Mouse (Mus musculus): Measurements from ENCODE around the gene Olig2. TPM values are rescaled to one million over a fixed set of nuclear protein-coding genes. Genes with fewer than 3 reads are reported as not detected.
A peak's percentile ranks its signal among the peaks of the same experiment; 100 is the strongest.

Gene Olig2
- total RNA-seq, 2 experiments from 2014 or later = 23.1 to 25.2 TPM

GRCm38 (mm10) chr16:91269468-91270211 is 44.4 kb downstream of the Olig2 start, which contains the start of gene Olig1:
Gene Olig1 (plus strand): TSS chr16:91269772.
- peak; percentile 65 to 76 for DNase-seq (ENCODE audit: low spot score in 2 of 2)

- DNase-seq (ENCODE audit: low spot score in 2 of 2) = peak in 1 of 2 experiments; percentile 36
Observed at GRCm38 (mm10) chr16:91270212-91270971, 45.1 kb downstream of the Olig2 start.

- DNase-seq (ENCODE audit: low spot score in 2 of 2) = no peak
Observed at GRCm38 (mm10) chr16:91270982-91271549, 45.8 kb downstream of the Olig2 start.

GRCm38 (mm10) chr16:91271634-91272033 is 46.4 kb downstream of the Olig2 start:
- peak in 1 of 2 experiments; percentile 23 for DNase-seq (ENCODE audit: low spot score in 2 of 2)

Other genes with a start within 250 kb of the Olig2 start
- gene Synj1, start 214.1 kb upstream of the Olig2 start, total RNA-seq (2021) = 100 to 1,000 TPM; 425 to 459 TPM
- gene Paxbp1, start 180.9 kb upstream of the Olig2 start, total RNA-seq (2021) = 10 to 100 TPM; 63.3 to 68.5 TPM
- 1 to 10 TPM; 2.2 to 2.7 TPM for gene 4932438H23Rik, start 130.3 kb upstream of the Olig2 start, total RNA-seq (2021)
- 100 to 1,000 TPM in 1 of 2 experiments, 10 to 100 TPM in 1; 100.0 to 102 TPM for gene Olig1, start 44.3 kb downstream of the Olig2 start, total RNA-seq (2021)
- gene Ifnar2, start 147.3 kb downstream of the Olig2 start, total RNA-seq (2021) = 10 to 100 TPM; 22.8 to 25.9 TPM
- not detected for gene Gm21970, start 166.3 kb downstream of the Olig2 start, total RNA-seq (2021)
- gene Il10rb, start 180.7 kb downstream of the Olig2 start, total RNA-seq (2021) = 1 to 10 TPM; 7.8 to 9.5 TPM

Measured in layer of hippocampus, adult 18-20 months (tissue).